Mouse (Mus musculus): ENCODE results near the gene Prdm8.

DNA sequence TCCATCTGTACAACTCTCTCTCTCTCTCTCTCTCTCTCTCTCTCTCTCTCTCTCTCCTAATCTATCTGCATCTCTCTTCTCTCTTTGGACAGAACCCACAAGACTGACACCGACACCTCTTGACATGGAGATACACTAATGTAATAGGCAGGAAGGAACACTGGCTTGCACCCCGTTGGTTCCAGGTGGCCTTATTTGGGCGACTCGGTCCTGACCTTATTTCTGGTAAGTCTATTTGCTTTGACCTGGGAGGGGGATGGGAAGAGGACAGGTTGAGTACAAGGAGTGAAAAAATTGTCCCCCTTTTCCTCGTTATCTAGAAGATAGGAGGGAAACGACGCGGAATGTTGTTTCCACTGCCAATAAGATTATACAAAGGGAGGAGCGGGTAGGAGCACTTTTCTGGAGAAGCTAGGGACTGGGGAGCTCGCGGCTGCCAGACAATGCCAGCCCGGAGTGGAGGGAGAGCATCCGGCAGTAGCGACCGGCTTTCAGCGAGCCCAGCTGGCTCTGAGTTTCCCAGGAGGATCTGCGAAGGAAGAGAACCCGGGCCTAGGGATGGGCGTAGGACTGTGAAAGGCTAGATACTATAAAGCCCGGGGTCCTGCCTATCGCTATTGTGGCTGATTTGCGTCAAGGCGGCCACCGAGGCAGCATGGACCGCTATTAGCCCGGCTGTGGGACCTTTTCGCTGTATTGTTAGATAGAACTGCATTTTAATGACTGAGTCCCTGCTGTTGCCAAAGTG lies 14.1 kb downstream of the Prdm8 start:
- no peak for TF ChIP-seq CTCF (IDR thresholded peaks at IDR 0.05)
- no peak for TF ChIP-seq EP300 (IDR thresholded peaks at IDR 0.05; ENCODE audit: insufficient read depth, low read depth, low read length)
- no peak for TF ChIP-seq POLR2A (IDR thresholded peaks at IDR 0.05; ENCODE audit: insufficient read depth, low read depth, low read length)

Data from heart, adult 2 months (tissue).